Mouse (Mus musculus): Measurements from ENCODE around the gene Fjx1. TPM values are rescaled to one million over a fixed set of nuclear protein-coding genes. Genes with fewer than 3 reads are reported as not detected.

Fjx1 gene
- total RNA-seq, 1 experiment = 17.3 TPM

DNA sequence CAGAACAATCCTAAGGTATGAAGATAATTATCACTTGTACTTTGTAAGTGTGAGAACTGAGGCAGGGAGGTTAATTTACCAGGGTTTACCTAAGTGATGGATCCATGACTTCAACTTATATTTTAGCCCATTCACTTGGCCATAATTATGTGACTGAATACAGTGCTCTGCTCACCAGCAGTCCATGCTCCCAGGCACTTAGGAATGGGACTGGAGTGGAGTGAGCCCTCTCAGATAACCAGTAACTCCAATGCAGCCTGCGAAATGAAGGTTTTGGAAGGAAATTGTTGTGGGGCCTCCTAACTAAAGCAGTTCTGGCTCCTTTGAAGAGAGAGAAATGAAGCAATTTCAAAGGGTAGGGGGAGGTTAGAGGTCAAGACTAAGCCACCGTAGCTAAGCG lies 25.9 kb downstream of the Fjx1 start:
- in situ Hi-C loops (cut with MboI; ENCODE audit: low sequenced_read_pairs in 2 of 2, unreplicated experiment in 2 of 2) = no loop called here
- Histone ChIP-seq H3K36me3 (ENCODE audit: control insufficient read depth, insufficient read depth, low read length, poor library complexity, severe bottlenecking) (no peaks in the 10 kb centered on the region), H3K9me3 (ENCODE audit: control insufficient read depth, insufficient read depth, low read depth, low read length) (no peaks in the 10 kb centered on the region), H3K9ac (ENCODE audit: insufficient read depth, low read depth, low read length, poor library complexity, severe bottlenecking) (no peak overlapping the region), H3K27ac (ENCODE audit: insufficient read depth, low read depth, low read length, poor library complexity, severe bottlenecking) (no peak overlapping the region), H3K4me3 (ENCODE audit: insufficient read depth in 1 of 2, low read depth in 1 of 2, low read length in 2 of 2, poor library complexity in 1 of 2, severe bottlenecking in 1 of 2) (no peak overlapping the region), H3K4me1 (ENCODE audit: control insufficient read depth in 2 of 2, insufficient read depth in 2 of 2, low read length in 2 of 2, poor library complexity in 1 of 2) (no peaks in the 10 kb centered on the region)
- TF ChIP-seq CHD2 (IDR thresholded peaks at IDR 0.05; ENCODE audit: low read depth, low read length) (no peak), ZC3H11A (IDR thresholded peaks at IDR 0.05; ENCODE audit: borderline replicate concordance, low read depth, low read length) (no peak), HCFC1 (IDR thresholded peaks at IDR 0.05; ENCODE audit: borderline replicate concordance, insufficient read depth, low read length) (no peak), ZNF384 (IDR thresholded peaks at IDR 0.05; ENCODE audit: low read depth, low read length) (no peak), MAFK (IDR thresholded peaks at IDR 0.05; ENCODE audit: insufficient read depth, low read depth, low read length) (no peak)
- DNase-seq (ENCODE audit: low read depth, low spot score) = no peak

DNA sequence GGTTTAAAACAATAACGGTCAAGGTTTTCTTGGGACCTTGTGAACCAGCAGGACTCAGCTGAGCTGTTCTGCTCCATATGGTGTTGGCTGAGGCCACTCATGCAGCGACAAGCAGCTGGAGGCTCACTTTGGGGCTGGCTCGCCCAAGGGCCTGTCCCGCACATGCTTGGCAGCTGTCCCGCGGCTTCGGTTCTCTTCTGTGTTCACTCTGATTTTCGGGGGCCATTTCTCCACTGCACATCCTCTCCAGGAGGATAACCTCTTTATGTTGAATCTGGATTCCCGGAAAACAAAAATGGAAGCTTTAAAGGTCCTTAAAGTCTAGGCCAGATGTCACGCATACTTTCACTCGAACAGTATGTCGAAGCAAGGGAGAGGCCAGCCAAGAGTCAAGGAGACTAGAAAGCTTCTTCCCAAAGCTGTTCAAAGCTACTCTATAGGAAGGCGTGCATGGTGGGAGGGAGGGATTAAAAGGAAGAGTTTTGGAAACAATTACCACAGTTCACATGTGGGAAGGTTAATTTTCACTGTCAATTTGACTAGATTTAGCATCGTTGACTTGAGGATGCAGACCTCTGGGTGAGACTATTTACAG lies 36.1 kb downstream of the Fjx1 start:
- TF ChIP-seq HCFC1 (IDR thresholded peaks at IDR 0.05; ENCODE audit: borderline replicate concordance, insufficient read depth, low read length) = no peak
- no peak for TF ChIP-seq ZC3H11A (IDR thresholded peaks at IDR 0.05; ENCODE audit: borderline replicate concordance, low read depth, low read length)
- no peak for TF ChIP-seq MAFK (IDR thresholded peaks at IDR 0.05; ENCODE audit: insufficient read depth, low read depth, low read length)
- no peak for TF ChIP-seq ZNF384 (IDR thresholded peaks at IDR 0.05; ENCODE audit: low read depth, low read length)
- TF ChIP-seq CHD2 (IDR thresholded peaks at IDR 0.05; ENCODE audit: low read depth, low read length) = no peak
- no peak overlapping the region for H3K27ac ChIP-seq (ENCODE audit: insufficient read depth, low read depth, low read length, poor library complexity, severe bottlenecking)
- DNase-seq (ENCODE audit: low read depth, low spot score) = no peak
- no peaks in the 10 kb centered on the region for H3K9me3 ChIP-seq (ENCODE audit: control insufficient read depth, insufficient read depth, low read depth, low read length)
- 0 out of 4 replicates have a peak, but pooled peaks cover 0 to 2% of the 10 kb centered on the region in 2 experiments for H3K4me1 ChIP-seq (ENCODE audit: control insufficient read depth in 2 of 2, insufficient read depth in 2 of 2, low read length in 2 of 2, poor library complexity in 1 of 2)
- H3K36me3 ChIP-seq (ENCODE audit: control insufficient read depth, insufficient read depth, low read length, poor library complexity, severe bottlenecking) = no peaks in the 10 kb centered on the region
- no peak overlapping the region for H3K4me3 ChIP-seq (ENCODE audit: insufficient read depth in 1 of 2, low read depth in 1 of 2, low read length in 2 of 2, poor library complexity in 1 of 2, severe bottlenecking in 1 of 2)
- H3K9ac ChIP-seq (ENCODE audit: insufficient read depth, low read depth, low read length, poor library complexity, severe bottlenecking) = no peak overlapping the region
- in situ Hi-C loops (cut with MboI; ENCODE audit: low sequenced_read_pairs in 2 of 2, unreplicated experiment in 2 of 2) = no loop called here

DNA sequence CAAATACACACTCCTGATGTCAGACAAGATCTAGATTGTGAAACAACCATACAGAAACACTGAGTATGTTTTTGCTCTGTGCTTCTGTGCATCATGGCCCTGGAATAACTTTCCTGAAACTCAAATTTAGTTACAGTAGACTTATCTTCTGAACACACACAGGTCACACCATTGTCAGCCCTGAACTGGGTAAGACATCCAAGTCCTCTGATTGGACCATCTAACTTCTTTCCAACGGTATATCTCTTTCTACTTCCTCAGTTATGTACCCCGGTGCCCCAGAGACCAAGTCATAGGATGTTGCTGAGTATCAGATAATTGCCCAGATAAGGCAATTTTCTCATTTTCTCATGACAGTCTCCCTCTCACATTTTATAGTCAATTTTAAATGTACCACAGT lies 39.6 kb downstream of the Fjx1 start:
- Histone ChIP-seq H3K9ac (ENCODE audit: insufficient read depth, low read depth, low read length, poor library complexity, severe bottlenecking) (no peak overlapping the region), H3K9me3 (ENCODE audit: control insufficient read depth, insufficient read depth, low read depth, low read length) (no peaks in the 10 kb centered on the region), H3K4me1 (ENCODE audit: control insufficient read depth in 2 of 2, insufficient read depth in 2 of 2, low read length in 2 of 2, poor library complexity in 1 of 2) (0 out of 4 replicates have a peak, but pooled peaks cover 0 to 1% of the 10 kb centered on the region in 2 experiments), H3K36me3 (ENCODE audit: control insufficient read depth, insufficient read depth, low read length, poor library complexity, severe bottlenecking) (no peaks in the 10 kb centered on the region), H3K4me3 (ENCODE audit: insufficient read depth in 1 of 2, low read depth in 1 of 2, low read length in 2 of 2, poor library complexity in 1 of 2, severe bottlenecking in 1 of 2) (no peak overlapping the region), H3K27ac (ENCODE audit: insufficient read depth, low read depth, low read length, poor library complexity, severe bottlenecking) (no peak overlapping the region)
- no peak for TF ChIP-seq HCFC1 (IDR thresholded peaks at IDR 0.05; ENCODE audit: borderline replicate concordance, insufficient read depth, low read length)
- TF ChIP-seq CHD2 (IDR thresholded peaks at IDR 0.05; ENCODE audit: low read depth, low read length) = no peak
- no peak for TF ChIP-seq MAFK (IDR thresholded peaks at IDR 0.05; ENCODE audit: insufficient read depth, low read depth, low read length)
- DNase-seq (ENCODE audit: low read depth, low spot score) = no peak
- in situ Hi-C loops (cut with MboI; ENCODE audit: low sequenced_read_pairs in 2 of 2, unreplicated experiment in 2 of 2) = no loop called here

DNA sequence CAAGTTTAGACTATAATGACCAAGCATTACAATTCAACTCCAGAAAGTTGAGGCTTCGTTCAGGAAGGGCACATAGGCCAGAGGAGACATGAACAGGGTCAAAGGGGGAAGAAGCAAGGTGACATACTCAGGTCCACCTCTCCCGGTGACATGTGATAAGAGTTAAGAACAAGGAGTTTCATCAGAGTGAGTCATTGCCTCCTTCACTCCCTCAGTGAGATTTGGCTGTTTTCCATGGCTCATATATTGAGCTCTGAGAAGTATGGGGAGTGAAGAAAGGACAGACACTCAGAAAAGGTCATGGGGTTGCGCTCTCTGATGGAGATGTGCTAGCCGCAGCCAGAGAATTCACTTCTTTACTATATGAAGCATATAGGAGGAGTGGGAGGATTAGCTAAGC lies 41.7 kb downstream of the Fjx1 start:
- no peak for DNase-seq (ENCODE audit: low read depth, low spot score)
- Histone ChIP-seq H3K9ac (ENCODE audit: insufficient read depth, low read depth, low read length, poor library complexity, severe bottlenecking) (no peak overlapping the region), H3K4me1 (ENCODE audit: control insufficient read depth in 2 of 2, insufficient read depth in 2 of 2, low read length in 2 of 2, poor library complexity in 1 of 2) (0 out of 4 replicates have a peak, but pooled peaks cover 0 to 2% of the 10 kb centered on the region in 2 experiments), H3K27ac (ENCODE audit: insufficient read depth, low read depth, low read length, poor library complexity, severe bottlenecking) (no peak overlapping the region), H3K9me3 (ENCODE audit: control insufficient read depth, insufficient read depth, low read depth, low read length) (no peaks in the 10 kb centered on the region), H3K4me3 (ENCODE audit: insufficient read depth in 1 of 2, low read depth in 1 of 2, low read length in 2 of 2, poor library complexity in 1 of 2, severe bottlenecking in 1 of 2) (no peak overlapping the region), H3K36me3 (ENCODE audit: control insufficient read depth, insufficient read depth, low read length, poor library complexity, severe bottlenecking) (no peaks in the 10 kb centered on the region)
- in situ Hi-C loops (cut with MboI; ENCODE audit: low sequenced_read_pairs in 2 of 2, unreplicated experiment in 2 of 2) = no loop called here
- TF ChIP-seq ZC3H11A (IDR thresholded peaks at IDR 0.05; ENCODE audit: borderline replicate concordance, low read depth, low read length) (no peak), HCFC1 (IDR thresholded peaks at IDR 0.05; ENCODE audit: borderline replicate concordance, insufficient read depth, low read length) (no peak), MAFK (IDR thresholded peaks at IDR 0.05; ENCODE audit: insufficient read depth, low read depth, low read length) (no peak), CHD2 (IDR thresholded peaks at IDR 0.05; ENCODE audit: low read depth, low read length) (no peak), ZNF384 (IDR thresholded peaks at IDR 0.05; ENCODE audit: low read depth, low read length) (no peak)
